Mouse (Mus musculus) stomach, postnatal 0 days (tissue): ENCODE measurements around the gene Lmnb2.

ENCODE experiments used
- CTCF ChIP-seq: IDR thresholded peaks from 2 replicates; pipeline ENCODE4 v1.5.1; 2016; ENCODE audit warnings: antibody characterized with exemption, low read depth, mild to moderate bottlenecking, moderate library complexity
- EP300 ChIP-seq: optimal IDR thresholded peaks from 2 replicates; pipeline ENCODE3; 2016; ENCODE audit warnings: antibody characterized with exemption

- TF ChIP-seq EP300 (no peak), CTCF (no peak)
Measured at GRCm38 (mm10) chr10:80938831-80939550, 20.9 kb upstream of the Lmnb2 start.
